In the genomic region with DNA sequence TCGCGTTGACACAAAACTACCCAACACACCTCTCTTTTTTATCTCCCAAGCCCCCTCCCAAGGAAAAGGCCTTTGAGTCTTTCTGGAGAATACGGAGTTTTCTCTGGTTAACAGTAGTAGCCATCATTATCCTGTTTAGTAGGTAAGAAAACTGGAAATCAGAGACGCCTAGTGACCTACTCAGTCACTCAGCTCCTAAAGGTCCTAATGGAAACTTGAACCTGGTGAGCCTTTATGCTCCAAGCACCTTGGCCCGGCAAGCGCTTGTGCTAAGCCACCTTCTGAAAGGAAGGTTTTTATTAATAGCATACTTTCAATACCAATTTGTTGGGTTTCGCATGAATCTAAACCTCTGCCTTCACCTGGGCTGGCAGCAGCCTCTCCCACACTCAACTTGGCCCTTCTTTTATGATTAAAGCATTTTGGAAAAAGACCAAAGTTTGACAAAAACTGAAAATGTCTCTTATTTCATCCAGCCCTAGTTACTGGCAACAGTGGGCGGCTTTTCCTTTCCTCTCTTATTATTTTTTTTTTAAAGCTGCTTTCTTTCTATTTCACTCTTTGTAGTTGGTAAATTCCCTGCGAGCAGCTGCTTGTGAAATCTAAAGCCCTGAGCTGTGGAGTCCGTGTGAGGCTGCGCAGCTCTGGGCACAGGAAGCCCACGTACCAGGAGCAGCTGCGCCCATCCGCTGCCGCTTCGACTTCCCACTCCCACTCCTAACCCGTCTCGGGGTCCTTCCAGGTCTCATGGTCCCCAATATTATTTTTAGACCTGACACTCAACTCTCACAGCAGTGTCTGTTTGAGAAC, we compare ENCODE assay signal across 13 mouse cellular contexts.
A peak's percentile ranks its signal among the peaks of the same experiment; 100 is the strongest.
DNase-seq lines count a peak whose midpoint lies in the region; ATAC-seq and TF ChIP-seq lines count a peak whose summit lies in the region.
"Had no signal": no experiment of that assay in that cellular context is flagged by ENCODE, and none has a peak within 500 bp of the region (broad histone marks: within the 10 kb centered on the region; RNA-seq: fewer than 3 reads in every experiment).

No protein-coding gene starts in this region.

- 0 out of 2 replicates have a peak, but pooled peaks cover 9% of the 10 kb centered on the region for H3K4me1 ChIP-seq in limb, embryonic 13.5 days
- H3K4me1 ChIP-seq in limb, embryonic 10.5 days: no peaks in the 10 kb centered on the region
- H3K4me1 ChIP-seq in hindbrain, embryonic 14.5 days (replicated peaks; ENCODE audit: control insufficient read depth, insufficient read depth, low read length): peaks cover 30% of the 10 kb centered on the region

- H3K79me2 ChIP-seq in myocyte (ENCODE audit: control insufficient read depth, insufficient read depth): no peaks in the 10 kb centered on the region

- no peaks in the 10 kb centered on the region for H3K36me3 ChIP-seq in limb, embryonic 13.5 days
- no peaks in the 10 kb centered on the region for H3K36me3 ChIP-seq in limb, embryonic 10.5 days
- H3K36me3 ChIP-seq in myocyte (ENCODE audit: control insufficient read depth, insufficient read depth): no peaks in the 10 kb centered on the region
- no peaks in the 10 kb centered on the region for H3K36me3 ChIP-seq in hindbrain, embryonic 14.5 days (replicated peaks; ENCODE audit: control insufficient read depth, insufficient read depth)
- H3K36me3 ChIP-seq: heart, embryonic 13.5 days had no signal

- no peak for ATAC-seq in limb, embryonic 13.5 days (ENCODE audit: low FRiP score, low read depth)
- peak; percentile 29 for ATAC-seq in activated CD4-positive, CD25-positive, alpha-beta regulatory T cell, adult 4 months
- ATAC-seq in hindbrain, embryonic 14.5 days (ENCODE audit: low FRiP score): no peak
- ATAC-seq: intestine, postnatal 0 days had no signal

- H3ac ChIP-seq in myocyte (ENCODE audit: control insufficient read depth, insufficient read length): no peak overlapping the region

- H3K4me3 ChIP-seq in limb, embryonic 13.5 days: no peak overlapping the region
- H3K4me3 ChIP-seq in limb, embryonic 10.5 days: no peak overlapping the region
- no peak overlapping the region for H3K4me3 ChIP-seq in myocyte
- H3K4me3 ChIP-seq in hindbrain, embryonic 14.5 days (replicated peaks; ENCODE audit: low read length): no peak overlapping the region
- H3K4me3 ChIP-seq: heart, embryonic 13.5 days had no signal

- H3K9me3 ChIP-seq in limb, embryonic 13.5 days: no peaks in the 10 kb centered on the region
- no peaks in the 10 kb centered on the region for H3K9me3 ChIP-seq in limb, embryonic 10.5 days (replicated peaks)
- H3K9me3 ChIP-seq in hindbrain, embryonic 14.5 days (ENCODE audit: control insufficient read depth, low read length): no peaks in the 10 kb centered on the region
- H3K9me3 ChIP-seq: heart, embryonic 13.5 days had no signal

- no peak for DNase-seq in limb, embryonic 10.5 days (ENCODE audit: low spot score)
- peak; percentile 60 to 73 for DNase-seq in layer of hippocampus, adult 18-20 months (ENCODE audit: low spot score in 2 of 2)
- no peak for DNase-seq in embryo, embryonic 10.5 days (ENCODE audit: low spot score)
- no peak for DNase-seq in lung, postnatal 10 days
- DNase-seq in hindbrain, embryonic 14.5 days (ENCODE audit: low spot score): no peak
- DNase-seq: cerebellum, adult 11-12 months; liver had no signal

- H3K27ac ChIP-seq in limb, embryonic 13.5 days: peak overlapping the region; percentile 35; the same call in 1 of the 2 replicates
- no peak overlapping the region for H3K27ac ChIP-seq in limb, embryonic 10.5 days
- no peak overlapping the region for H3K27ac ChIP-seq in hindbrain, embryonic 14.5 days
- H3K27ac ChIP-seq: heart, embryonic 13.5 days; macrophage had no signal

- H3K9ac ChIP-seq in limb, embryonic 13.5 days: no peak overlapping the region
- H3K9ac ChIP-seq in hindbrain, embryonic 14.5 days: no peak overlapping the region
- H3K9ac ChIP-seq: heart, embryonic 13.5 days had no signal

- 69% methylated on average over 18 of the region's 18 CpGs for WGBS in limb, embryonic 13.5 days
- 92% methylated on average over 18 of the region's 18 CpGs for WGBS in limb, embryonic 10.5 days
- WGBS in hindbrain, embryonic 14.5 days: 88% methylated on average over 18 of the region's 18 CpGs

- peak; percentile 17 for TF ChIP-seq POLR2A in myocyte (IDR thresholded peaks at IDR 0.05; ENCODE audit: insufficient read length, low read depth)

- no peaks in the 10 kb centered on the region for H3K27me3 ChIP-seq in limb, embryonic 13.5 days
- H3K27me3 ChIP-seq in limb, embryonic 10.5 days (ENCODE audit: low read depth, poor library complexity, severe bottlenecking): no peaks in the 10 kb centered on the region
- no peaks in the 10 kb centered on the region for H3K27me3 ChIP-seq in myocyte (ENCODE audit: control insufficient read depth, insufficient read depth, insufficient read length)
- H3K27me3 ChIP-seq in hindbrain, embryonic 14.5 days (ENCODE audit: control insufficient read depth, insufficient read depth, low read length): no peaks in the 10 kb centered on the region
- H3K27me3 ChIP-seq: heart, embryonic 13.5 days had no signal

- no peak overlapping the region for H3K4me2 ChIP-seq in limb, embryonic 13.5 days (replicated peaks)
- H3K4me2 ChIP-seq in myocyte (ENCODE audit: low read depth): peak overlapping the region; percentile 45
- no peak overlapping the region for H3K4me2 ChIP-seq in hindbrain, embryonic 14.5 days (replicated peaks)
- H3K4me2 ChIP-seq: heart, embryonic 13.5 days had no signal

TF ChIP-seq in myocyte, 11 proteins besides CTCF, POLR2A, EP300 and RAD21:
- no peak for TF ChIP-seq TCF3 (IDR thresholded peaks at IDR 0.05; ENCODE audit: insufficient read length, low read depth)
- TF ChIP-seq MYOG (IDR thresholded peaks at IDR 0.05; ENCODE audit: control insufficient read depth in 1 of 3, insufficient read depth in 1 of 3, insufficient read length in 2 of 3, low read depth in 2 of 3): peak in 2 of 3 experiments; percentile 8 to 52
- peak in 2 of 3 experiments; percentile 42 to 66 for TF ChIP-seq MYOD1 (IDR thresholded peaks at IDR 0.05; ENCODE audit: control insufficient read depth in 1 of 3, insufficient read length in 2 of 3, low read depth in 2 of 3)
- no peak for TF ChIP-seq E2F4 (IDR thresholded peaks at IDR 0.05; ENCODE audit: insufficient read depth)
- no peak for TF ChIP-seq SRF (IDR thresholded peaks at IDR 0.05; ENCODE audit: control insufficient read depth, insufficient read length, low read depth)
- no peak for TF ChIP-seq REST (IDR thresholded peaks at IDR 0.05; ENCODE audit: insufficient read depth, insufficient read length)
- TF ChIP-seq POLR2AphosphoS2 (IDR thresholded peaks at IDR 0.05; ENCODE audit: insufficient read length, low read depth): no peak
- no peak for TF ChIP-seq MAX (IDR thresholded peaks at IDR 0.05; ENCODE audit: low read depth)
- TF ChIP-seq CEBPB (IDR thresholded peaks at IDR 0.05; ENCODE audit: insufficient read depth, poor library complexity, severe bottlenecking): no peak
- TF ChIP-seq TCF12 (IDR thresholded peaks at IDR 0.05; ENCODE audit: insufficient read depth, poor library complexity, severe bottlenecking): no peak

Comparison
In these comparisons a context has a peak if more than half of its experiments do, and no peak if none do; other contexts are left out.
1. DNase-seq: peak in layer of hippocampus, adult 18-20 months (2 of 2); none in limb, embryonic 10.5 days (single experiment), embryo, embryonic 10.5 days (single experiment), lung, postnatal 10 days (single experiment) and hindbrain, embryonic 14.5 days (single experiment).